Mouse (Mus musculus): Measurements from ENCODE around the gene Fars2. TPM values are rescaled to one million over a fixed set of nuclear protein-coding genes. Genes with fewer than 3 reads are reported as not detected.

Gene Fars2
- polyA plus RNA-seq (2014; fragmentation: Nextera tagmentation; extraction: Ambion mirVana), result 26.7 and 27.2 TPM in 2 replicates

GRCm38 (mm10) chr13:36117143-36118014 is at the start of gene Fars2, which contains the start of gene Lyrm4:
Gene Fars2, plus strand, starts transcription at chr13:36117412.
Gene Lyrm4, minus strand, starts transcription at chr13:36117526.
- Histone ChIP-seq H3K9me3 (ENCODE audit: control insufficient read depth, low read length) (no peaks in the 10 kb centered on the region), H3K4me2 (ENCODE audit: low read depth, low read length) (peak within 1 kb of the TSS; percentile 81), H3K9ac (replicated peaks; ENCODE audit: low read depth, low read length) (peak within 1 kb of the TSS; percentile 68), H3K36me3 (ENCODE audit: control insufficient read depth, insufficient read depth, low read length) (no peaks in the 10 kb centered on the region), H3K4me1 (ENCODE audit: control insufficient read depth, insufficient read depth, low read length) (no peaks in the 10 kb centered on the region; the same call in 1 of the 2 replicates), H3K4me3 (ENCODE audit: low read depth, low read length) (peak within 1 kb of the TSS; percentile 68), H3K27me3 (ENCODE audit: control insufficient read depth, insufficient read depth, low read length) (no peaks in the 10 kb centered on the region), H3K27ac (ENCODE audit: low read depth, low read length) (peak within 1 kb of the TSS; percentile 96)
- under 1% methylated on average over 74 of the region's 75 CpGs for whole genome bisulfite sequencing
- ATAC-seq (ENCODE audit: low read depth), result peak; percentile 99

GRCm38 (mm10) chr13:36074484-36074883 is 42.7 kb upstream of the Fars2 start:
- 87% methylated on average over 3 of the region's 3 CpGs for WGBS
- no peaks in the 10 kb centered on the region for H3K27me3 ChIP-seq (ENCODE audit: control insufficient read depth, insufficient read depth, low read length)
- no peak overlapping the region for H3K27ac ChIP-seq (ENCODE audit: low read depth, low read length)
- no peaks in the 10 kb centered on the region for H3K36me3 ChIP-seq (ENCODE audit: control insufficient read depth, insufficient read depth, low read length)
- H3K4me1 ChIP-seq (ENCODE audit: control insufficient read depth, insufficient read depth, low read length), result no peaks in the 10 kb centered on the region
- ATAC-seq (ENCODE audit: low read depth), result no peak
- no peak overlapping the region for H3K4me2 ChIP-seq (ENCODE audit: low read depth, low read length)
- H3K9me3 ChIP-seq (ENCODE audit: control insufficient read depth, low read length), result no peaks in the 10 kb centered on the region
- H3K9ac ChIP-seq (replicated peaks; ENCODE audit: low read depth, low read length), result no peak overlapping the region
- no peak overlapping the region for H3K4me3 ChIP-seq (ENCODE audit: low read depth, low read length)

GRCm38 (mm10) chr13:36081591-36081990 is 35.6 kb upstream of the Fars2 start:
- ATAC-seq (ENCODE audit: low read depth), result no peak
- Histone ChIP-seq H3K9ac (replicated peaks; ENCODE audit: low read depth, low read length) (no peak overlapping the region), H3K27ac (ENCODE audit: low read depth, low read length) (no peak overlapping the region), H3K4me3 (ENCODE audit: low read depth, low read length) (no peak overlapping the region), H3K27me3 (ENCODE audit: control insufficient read depth, insufficient read depth, low read length) (no peaks in the 10 kb centered on the region), H3K4me2 (ENCODE audit: low read depth, low read length) (no peak overlapping the region), H3K9me3 (ENCODE audit: control insufficient read depth, low read length) (no peaks in the 10 kb centered on the region), H3K4me1 (ENCODE audit: control insufficient read depth, insufficient read depth, low read length) (no peaks in the 10 kb centered on the region), H3K36me3 (ENCODE audit: control insufficient read depth, insufficient read depth, low read length) (no peaks in the 10 kb centered on the region)
- 94% methylated on average over 3 of the region's 3 CpGs for WGBS

GRCm38 (mm10) chr13:36084701-36085100 is 32.5 kb upstream of the Fars2 start:
- Histone ChIP-seq H3K36me3 (ENCODE audit: control insufficient read depth, insufficient read depth, low read length) (no peaks in the 10 kb centered on the region), H3K27me3 (ENCODE audit: control insufficient read depth, insufficient read depth, low read length) (no peaks in the 10 kb centered on the region), H3K4me1 (ENCODE audit: control insufficient read depth, insufficient read depth, low read length) (no peaks in the 10 kb centered on the region), H3K27ac (ENCODE audit: low read depth, low read length) (no peak overlapping the region), H3K9me3 (ENCODE audit: control insufficient read depth, low read length) (no peaks in the 10 kb centered on the region), H3K9ac (replicated peaks; ENCODE audit: low read depth, low read length) (no peak overlapping the region), H3K4me3 (ENCODE audit: low read depth, low read length) (no peak overlapping the region), H3K4me2 (ENCODE audit: low read depth, low read length) (no peak overlapping the region)
- 93% methylated on average over 3 of the region's 3 CpGs for WGBS
- ATAC-seq (ENCODE audit: low read depth), result no peak

DNA sequence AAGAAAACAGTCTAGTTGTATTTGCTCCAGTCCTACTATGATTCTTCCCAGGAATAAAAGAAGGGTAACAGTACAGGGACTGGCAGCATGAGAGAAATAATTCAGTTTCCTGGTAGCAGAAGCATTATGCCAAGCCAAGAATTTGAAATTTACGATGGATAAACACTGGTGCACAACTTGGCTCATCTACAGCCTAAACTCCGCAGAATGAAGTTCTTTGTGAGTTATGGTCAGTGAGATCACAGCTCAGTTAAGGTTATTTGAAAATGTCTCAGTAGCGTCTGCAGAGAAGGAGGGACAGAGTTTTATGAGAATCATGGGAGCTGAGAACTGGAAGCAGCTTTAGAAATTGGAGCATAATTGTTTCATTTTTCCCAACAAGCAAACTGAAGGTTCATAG is 31.2 kb upstream of the Fars2 start:
- H3K4me2 ChIP-seq (ENCODE audit: low read depth, low read length), result no peak overlapping the region
- no peak overlapping the region for H3K4me3 ChIP-seq (ENCODE audit: low read depth, low read length)
- no peaks in the 10 kb centered on the region for H3K9me3 ChIP-seq (ENCODE audit: control insufficient read depth, low read length)
- H3K36me3 ChIP-seq (ENCODE audit: control insufficient read depth, insufficient read depth, low read length), result no peaks in the 10 kb centered on the region
- no peak for ATAC-seq (ENCODE audit: low read depth)
- WGBS, result 47% methylated on average over 3 of the region's 3 CpGs
- H3K27me3 ChIP-seq (ENCODE audit: control insufficient read depth, insufficient read depth, low read length), result no peaks in the 10 kb centered on the region
- H3K9ac ChIP-seq (replicated peaks; ENCODE audit: low read depth, low read length), result no peak overlapping the region
- no peaks in the 10 kb centered on the region for H3K4me1 ChIP-seq (ENCODE audit: control insufficient read depth, insufficient read depth, low read length)
- no peak overlapping the region for H3K27ac ChIP-seq (ENCODE audit: low read depth, low read length)

- no peaks in the 10 kb centered on the region for H3K4me1 ChIP-seq (ENCODE audit: control insufficient read depth, insufficient read depth, low read length)
- no peak for ATAC-seq (ENCODE audit: low read depth)
- H3K4me2 ChIP-seq (ENCODE audit: low read depth, low read length), result no peak overlapping the region
- H3K9ac ChIP-seq (replicated peaks; ENCODE audit: low read depth, low read length), result no peak overlapping the region
- H3K27ac ChIP-seq (ENCODE audit: low read depth, low read length), result no peak overlapping the region
- no peaks in the 10 kb centered on the region for H3K9me3 ChIP-seq (ENCODE audit: control insufficient read depth, low read length)
- no peaks in the 10 kb centered on the region for H3K36me3 ChIP-seq (ENCODE audit: control insufficient read depth, insufficient read depth, low read length)
- 89% methylated on average over 5 of the region's 5 CpGs for WGBS
- no peak overlapping the region for H3K4me3 ChIP-seq (ENCODE audit: low read depth, low read length)
- H3K27me3 ChIP-seq (ENCODE audit: control insufficient read depth, insufficient read depth, low read length), result no peaks in the 10 kb centered on the region
Observed at GRCm38 (mm10) chr13:36086608-36087391, 30.4 kb upstream of the Fars2 start.

GRCm38 (mm10) chr13:36087427-36087826 is 29.8 kb upstream of the Fars2 start:
- H3K9me3 ChIP-seq (ENCODE audit: control insufficient read depth, low read length), result no peaks in the 10 kb centered on the region
- H3K9ac ChIP-seq (replicated peaks; ENCODE audit: low read depth, low read length), result no peak overlapping the region
- H3K4me2 ChIP-seq (ENCODE audit: low read depth, low read length), result no peak overlapping the region
- H3K4me1 ChIP-seq (ENCODE audit: control insufficient read depth, insufficient read depth, low read length), result no peaks in the 10 kb centered on the region
- ATAC-seq (ENCODE audit: low read depth), result no peak
- no peaks in the 10 kb centered on the region for H3K27me3 ChIP-seq (ENCODE audit: control insufficient read depth, insufficient read depth, low read length)
- no peak overlapping the region for H3K4me3 ChIP-seq (ENCODE audit: low read depth, low read length)
- H3K36me3 ChIP-seq (ENCODE audit: control insufficient read depth, insufficient read depth, low read length), result no peaks in the 10 kb centered on the region
- no peak overlapping the region for H3K27ac ChIP-seq (ENCODE audit: low read depth, low read length)
- WGBS, result 90% methylated on average over 2 of the region's 2 CpGs

GRCm38 (mm10) chr13:36088168-36088567 is 29.0 kb upstream of the Fars2 start:
- Histone ChIP-seq H3K36me3 (ENCODE audit: control insufficient read depth, insufficient read depth, low read length) (no peaks in the 10 kb centered on the region), H3K27ac (ENCODE audit: low read depth, low read length) (no peak overlapping the region), H3K9ac (replicated peaks; ENCODE audit: low read depth, low read length) (no peak overlapping the region), H3K4me2 (ENCODE audit: low read depth, low read length) (no peak overlapping the region), H3K9me3 (ENCODE audit: control insufficient read depth, low read length) (no peaks in the 10 kb centered on the region), H3K27me3 (ENCODE audit: control insufficient read depth, insufficient read depth, low read length) (no peaks in the 10 kb centered on the region), H3K4me3 (ENCODE audit: low read depth, low read length) (no peak overlapping the region), H3K4me1 (ENCODE audit: control insufficient read depth, insufficient read depth, low read length) (no peaks in the 10 kb centered on the region)
- WGBS, result 86% methylated on average over 4 of the region's 4 CpGs
- no peak for ATAC-seq (ENCODE audit: low read depth)

Measured in neural tube, embryonic 14.5 days (tissue).